ENCODE assay signal across 10 mouse cellular contexts in the genomic region with DNA sequence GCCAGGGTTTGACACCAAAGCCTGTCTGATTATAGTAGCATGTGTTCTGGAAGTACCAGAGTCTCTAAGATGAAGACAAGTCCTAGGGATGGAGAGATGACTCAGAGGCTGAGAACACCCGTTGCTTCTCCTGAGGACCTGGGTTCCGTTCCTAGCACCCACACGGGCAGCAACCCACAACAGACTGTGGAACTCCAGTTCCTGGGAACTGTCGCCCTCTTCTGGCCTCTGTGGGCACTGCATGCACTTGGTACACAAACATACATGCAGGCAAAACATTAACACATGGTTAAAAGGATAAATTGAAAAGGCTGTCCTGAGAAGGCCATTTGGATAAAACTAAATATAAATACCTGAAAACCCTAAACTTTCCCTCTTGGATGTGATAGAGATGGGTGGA. TPM values are rescaled to one million over a fixed set of nuclear protein-coding genes. Genes with fewer than 3 reads are reported as not detected.
A peak's percentile ranks its signal among the peaks of the same experiment; 100 is the strongest.
DNase-seq lines count a peak whose midpoint lies in the region; ATAC-seq and TF ChIP-seq lines count a peak whose summit lies in the region.
"Had no signal": no experiment of that assay in that cellular context is flagged by ENCODE, and none has a peak within 500 bp of the region (broad histone marks: within the 10 kb centered on the region; RNA-seq: fewer than 3 reads in every experiment).

No protein-coding gene starts in this region.

- no peak overlapping the region for H3K4me3 ChIP-seq in kidney, adult 2 months (ENCODE audit: insufficient read depth, low read depth, low read length)
- no peak overlapping the region for H3K4me3 ChIP-seq in kidney, embryonic 14.5 days (ENCODE audit: low read length)
- H3K4me3 ChIP-seq in thymus, adult 2 months (ENCODE audit: control insufficient read depth, insufficient read depth, low read length), result no peak overlapping the region
- H3K4me3 ChIP-seq: limb, embryonic 13.5 days; neural tube, embryonic 15.5 days had no signal

- H3K36me3 ChIP-seq in kidney, adult 2 months (ENCODE audit: control insufficient read depth, insufficient read depth, low read length), result no peaks in the 10 kb centered on the region
- no peaks in the 10 kb centered on the region for H3K36me3 ChIP-seq in kidney, embryonic 14.5 days (ENCODE audit: control insufficient read depth, insufficient read depth, low read length)
- H3K36me3 ChIP-seq in thymus, adult 2 months (ENCODE audit: control insufficient read depth, insufficient read depth, low read length), result no peaks in the 10 kb centered on the region

- TF ChIP-seq CTCF in kidney, adult 2 months (conservative IDR thresholded peaks at IDR 0.05; ENCODE audit: insufficient read depth, insufficient read length, low read depth, low read length), result peak; percentile 37
- TF ChIP-seq CTCF in thymus, adult 2 months (IDR thresholded peaks at IDR 0.05; ENCODE audit: borderline replicate concordance, control insufficient read depth, extremely low read depth, insufficient read depth, low read length, poor library complexity), result peak; percentile 53; the same call in 1 of the 2 replicates
- TF ChIP-seq CTCF in brain, embryonic 14.5 days (IDR thresholded peaks at IDR 0.05; ENCODE audit: borderline replicate concordance, extremely low read depth, insufficient read depth, insufficient read length), result peak; percentile 29; the same call in 1 of the 2 replicates

- no peak overlapping the region for H3K9ac ChIP-seq in kidney, embryonic 14.5 days (ENCODE audit: low read depth, low read length)
- H3K9ac ChIP-seq: limb, embryonic 13.5 days; neural tube, embryonic 15.5 days had no signal

- no peaks in the 10 kb centered on the region for H3K27me3 ChIP-seq in kidney, adult 2 months (replicated peaks; ENCODE audit: control insufficient read depth, insufficient read depth, low read length)
- H3K27me3 ChIP-seq in kidney, embryonic 14.5 days (ENCODE audit: control insufficient read depth, insufficient read depth, low read length), result no peaks in the 10 kb centered on the region
- H3K27me3 ChIP-seq in thymus, adult 2 months (ENCODE audit: control insufficient read depth, insufficient read depth, low read length), result no peaks in the 10 kb centered on the region
- H3K27me3 ChIP-seq: limb, embryonic 13.5 days; neural tube, embryonic 15.5 days had no signal

- H3K27ac ChIP-seq in kidney, adult 2 months (ENCODE audit: insufficient read depth, low read depth, low read length), result no peak overlapping the region
- H3K27ac ChIP-seq in kidney, embryonic 14.5 days (ENCODE audit: low read depth, low read length), result no peak overlapping the region
- H3K27ac ChIP-seq in thymus, adult 2 months (ENCODE audit: control insufficient read depth, insufficient read depth, low read length), result no peak overlapping the region
- H3K27ac ChIP-seq: neural tube, embryonic 15.5 days had no signal

- WGBS in kidney, adult 2 months, result 90% methylated on average over 4 of the region's 4 CpGs
- 92% methylated on average over 4 of the region's 4 CpGs for WGBS in kidney, embryonic 14.5 days
- 94% methylated on average over 4 of the region's 4 CpGs for WGBS in thymus, adult 2 months

- H3K9me3 ChIP-seq in kidney, embryonic 14.5 days (ENCODE audit: control insufficient read depth, low read length), result 0 out of 2 replicates have a peak, but pooled peaks cover 5% of the 10 kb centered on the region
- H3K9me3 ChIP-seq: neural tube, embryonic 15.5 days had no signal

- no peak for TF ChIP-seq POLR2A in kidney, adult 2 months (IDR thresholded peaks at IDR 0.05; ENCODE audit: low read depth, low read length)
- no peak for TF ChIP-seq POLR2A in thymus, adult 2 months (IDR thresholded peaks at IDR 0.05; ENCODE audit: control insufficient read depth, extremely low read depth, insufficient read depth, low read length, poor library complexity)
- no peak for TF ChIP-seq POLR2A in brain, embryonic 14.5 days (IDR thresholded peaks at IDR 0.05; ENCODE audit: borderline replicate concordance, extremely low read depth, insufficient read depth, insufficient read length, poor library complexity, severe bottlenecking)

- peaks cover 9% of the 10 kb centered on the region for H3K4me1 ChIP-seq in kidney, adult 2 months (ENCODE audit: control insufficient read depth, insufficient read depth, low read length)
- H3K4me1 ChIP-seq in kidney, embryonic 14.5 days (ENCODE audit: control insufficient read depth, insufficient read depth, low read length), result peaks cover 9% of the 10 kb centered on the region; the same call in 1 of the 2 replicates
- H3K4me1 ChIP-seq in thymus, adult 2 months (replicated peaks; ENCODE audit: control insufficient read depth, insufficient read depth, low read length), result peaks cover 6% of the 10 kb centered on the region

- DNase-seq in kidney, adult 2 months, result no peak
- DNase-seq in thymus, adult 2 months, result no peak
- DNase-seq in thymus, adult 18-20 months, result no peak
- no peak for DNase-seq in brain, embryonic 14.5 days (ENCODE audit: low read depth)
- DNase-seq in urinary bladder, adult 2 months (ENCODE audit: low spot score), result no peak
- DNase-seq: adrenal gland, postnatal 36 days had no signal

- no peak for ATAC-seq in kidney, embryonic 14.5 days (ENCODE audit: low FRiP score, low TSS enrichment)
- ATAC-seq in granulocyte monocyte progenitor cell, adult 5-6 weeks (replicated peaks; ENCODE audit: poor library complexity, severe bottlenecking), result no peak

- H3K4me2 ChIP-seq in kidney, embryonic 14.5 days (replicated peaks; ENCODE audit: low read depth, low read length), result no peak overlapping the region
- H3K4me2 ChIP-seq: limb, embryonic 13.5 days; neural tube, embryonic 15.5 days had no signal

RNA-seq across cellular contexts. Expression of gene Klhl3, which starts 56.8 kb away (rescaled TPM):
- polyA plus RNA-seq in kidney, adult 2 months (2012; rRNA removed), result 24.7 and 26.3 TPM in 2 replicates
- polyA plus RNA-seq in kidney, embryonic 14.5 days (2014; fragmentation: Nextera tagmentation; extraction: Ambion mirVana), result 4.1 and 6.0 TPM in 2 replicates
- 1.9 and 2.0 TPM in 2 replicates for polyA plus RNA-seq in thymus, adult 2 months (2012; rRNA removed)
- 7.7 and 10.9 TPM in 2 replicates for polyA plus RNA-seq in brain, embryonic 14.5 days (2012; rRNA removed)
- 1.6 and 2.1 TPM in 2 replicates for polyA plus RNA-seq in urinary bladder, adult 2 months (2012; rRNA removed)
- 7.4 and 7.8 TPM in 2 replicates for total RNA-seq in granulocyte monocyte progenitor cell, adult 5-6 weeks (2014; fragmentation: Nextera tagmentation)
- 4.1 and 4.9 TPM in 2 replicates for total RNA-seq in granulocyte monocyte progenitor cell, adult 5-6 weeks (2017)
